Mouse (Mus musculus) testis, postnatal 10 days (tissue): Measurements from ENCODE around the gene Ckb.
"Not testable (repeated sequence)": the region's sequence is repeated elsewhere in the genome, so short reads cannot be mapped to it uniquely, and the experiment has no call there.

ENCODE experiments used
- DNase-seq: peaks from one replicate; pipeline ENCODE4 v3.0.0; 2021; ENCODE audit warnings: low spot score

The Ckb gene

GRCm38 (mm10) chr12:111672176-111672575 is at the start of gene Ckb:
TSS of gene Ckb (minus strand) at chr12:111672338.
- peak; percentile 79 for DNase-seq

- DNase-seq, result no peak
Measured at GRCm38 (mm10) chr12:111720222-111720621, 48.1 kb upstream of the Ckb start.

GRCm38 (mm10) chr12:111718656-111719055 is 46.5 kb upstream of the Ckb start:
- no peak for DNase-seq

- DNase-seq, result no peak
Measured at GRCm38 (mm10) chr12:111716505-111716904, 44.4 kb upstream of the Ckb start.

- DNase-seq, result not testable (repeated sequence)
Measured at GRCm38 (mm10) chr12:111713880-111714279, 41.7 kb upstream of the Ckb start.

GRCm38 (mm10) chr12:111713004-111713651 is 41.0 kb upstream of the Ckb start, which contains the start of the genes Bag5 and Apopt1:
TSS of gene Bag5 (minus strand) at chr12:111713257.
TSS of gene Apopt1 (plus strand) at chr12:111713261.
- DNase-seq, result peak; percentile 92

- DNase-seq, result peak; percentile 63
Measured at GRCm38 (mm10) chr12:111712476-111712875, 40.3 kb upstream of the Ckb start.

- DNase-seq, result no peak
Measured at GRCm38 (mm10) chr12:111710091-111710490, 38.0 kb upstream of the Ckb start.

- DNase-seq, result no peak
Measured at GRCm38 (mm10) chr12:111708181-111708580, 36.0 kb upstream of the Ckb start.

- no peak for DNase-seq
Measured at GRCm38 (mm10) chr12:111705186-111705973, 33.2 kb upstream of the Ckb start.

- peak; percentile 64 for DNase-seq
Measured at GRCm38 (mm10) chr12:111704609-111705008, 32.5 kb upstream of the Ckb start.

- no peak for DNase-seq
Measured at GRCm38 (mm10) chr12:111703301-111703700, 31.2 kb upstream of the Ckb start.

- no peak for DNase-seq
Measured at GRCm38 (mm10) chr12:111700920-111701458, 28.9 kb upstream of the Ckb start.

GRCm38 (mm10) chr12:111699542-111699941 is 27.4 kb upstream of the Ckb start:
- no peak for DNase-seq

- DNase-seq, result no peak
Measured at GRCm38 (mm10) chr12:111698346-111698913, 26.3 kb upstream of the Ckb start.

- no peak for DNase-seq
Measured at GRCm38 (mm10) chr12:111697708-111698107, 25.6 kb upstream of the Ckb start.

GRCm38 (mm10) chr12:111696239-111696638 is 24.1 kb upstream of the Ckb start:
- peak; percentile 79 for DNase-seq

GRCm38 (mm10) chr12:111694880-111695804 is 23.0 kb upstream of the Ckb start:
- no peak for DNase-seq

GRCm38 (mm10) chr12:111694271-111694781 is 22.2 kb upstream of the Ckb start:
- no peak for DNase-seq

GRCm38 (mm10) chr12:111693341-111694270 is 21.5 kb upstream of the Ckb start:
- no peak for DNase-seq
